8 mouse cellular contexts compared by ENCODE assay signal in genomic region chr2:99236968-99237367, GRCm38 (mm10).
DNase-seq lines count a peak whose midpoint lies in the region; ATAC-seq and TF ChIP-seq lines count a peak whose summit lies in the region.

No protein-coding gene starts in this region.

- H3K9ac ChIP-seq in kidney, embryonic 16.5 days (replicated peaks; ENCODE audit: low read length), result no peak overlapping the region
- no peak overlapping the region for H3K9ac ChIP-seq in ES-E14 (ENCODE audit: insufficient read depth, low read depth, low read length, poor library complexity, severe bottlenecking)
- H3K9ac ChIP-seq in embryonic facial prominence, embryonic 11.5 days (replicated peaks; ENCODE audit: low read length), result no peak overlapping the region

- no peak for TF ChIP-seq POLR2A in kidney, adult 2 months (IDR thresholded peaks at IDR 0.05; ENCODE audit: low read depth, low read length)

- H3K27ac ChIP-seq in kidney, adult 2 months (ENCODE audit: insufficient read depth, low read depth, low read length), result no peak overlapping the region
- no peak overlapping the region for H3K27ac ChIP-seq in kidney, embryonic 16.5 days (ENCODE audit: low read length)
- H3K27ac ChIP-seq in ES-E14 (ENCODE audit: insufficient read depth, low read depth, low read length, poor library complexity, severe bottlenecking), result no peak overlapping the region
- H3K27ac ChIP-seq in embryonic facial prominence, embryonic 11.5 days (replicated peaks; ENCODE audit: low read depth, low read length), result no peak overlapping the region

- in situ Hi-C loops in ES-E14 (cut with MboI; ENCODE audit: low sequenced_read_pairs in 2 of 2, unreplicated experiment in 2 of 2), result no loop called here

- TF ChIP-seq CTCF in kidney, adult 2 months (conservative IDR thresholded peaks at IDR 0.05; ENCODE audit: insufficient read depth, insufficient read length, low read depth, low read length), result peak; percentile 46

- WGBS in kidney, adult 2 months, result 3% methylated on average over 7 of the region's 7 CpGs
- WGBS in kidney, embryonic 16.5 days, result 2% methylated on average over 7 of the region's 7 CpGs
- WGBS in embryonic facial prominence, embryonic 11.5 days, result 6% methylated on average over 7 of the region's 7 CpGs

- DNase-seq in kidney, adult 2 months, result peak; percentile 14
- DNase-seq in ES-E14 (ENCODE audit: low read depth, low spot score), result peak; percentile 27
- peak; percentile 70 for DNase-seq in adrenal gland, postnatal 10 days
- DNase-seq in embryonic facial prominence, embryonic 11.5 days (ENCODE audit: low spot score), result peak; percentile 73
- DNase-seq in layer of hippocampus, adult 9-11 months, result peak; percentile 12
- peak; percentile 37 for DNase-seq in right cerebral cortex, adult 18-20 months

- no peak for ATAC-seq in kidney, embryonic 16.5 days (ENCODE audit: low FRiP score, low TSS enrichment)
- ATAC-seq in embryonic facial prominence, embryonic 11.5 days (replicated peaks; ENCODE audit: insufficient number of reproducible peaks, low FRiP score, low TSS enrichment, low read depth), result no peak
- ATAC-seq in monocyte, adult 5-6 weeks (replicated peaks; ENCODE audit: insufficient number of reproducible peaks, low FRiP score, low TSS enrichment, poor library complexity, severe bottlenecking), result no peak

- H3K27me3 ChIP-seq in kidney, adult 2 months (replicated peaks; ENCODE audit: control insufficient read depth, insufficient read depth, low read length), result no peaks in the 10 kb centered on the region
- H3K27me3 ChIP-seq in kidney, embryonic 16.5 days (ENCODE audit: insufficient read depth, low read length), result no peaks in the 10 kb centered on the region
- no peaks in the 10 kb centered on the region for H3K27me3 ChIP-seq in embryonic facial prominence, embryonic 11.5 days (ENCODE audit: control insufficient read depth, insufficient read depth, low read length)

- H3K4me3 ChIP-seq in kidney, adult 2 months (ENCODE audit: insufficient read depth, low read depth, low read length), result no peak overlapping the region
- no peak overlapping the region for H3K4me3 ChIP-seq in kidney, embryonic 16.5 days (ENCODE audit: low read length)
- no peak overlapping the region for H3K4me3 ChIP-seq in ES-E14 (ENCODE audit: insufficient read depth in 1 of 2, low read depth in 1 of 2, low read length in 2 of 2, poor library complexity in 1 of 2, severe bottlenecking in 1 of 2)
- H3K4me3 ChIP-seq in embryonic facial prominence, embryonic 11.5 days (ENCODE audit: low read depth, low read length), result no peak overlapping the region

- H3K4me1 ChIP-seq in kidney, adult 2 months (ENCODE audit: control insufficient read depth, insufficient read depth, low read length), result no peaks in the 10 kb centered on the region
- no peaks in the 10 kb centered on the region for H3K4me1 ChIP-seq in kidney, embryonic 16.5 days (ENCODE audit: insufficient read depth, low read length)
- no peaks in the 10 kb centered on the region for H3K4me1 ChIP-seq in ES-E14 (ENCODE audit: control insufficient read depth in 2 of 2, insufficient read depth in 2 of 2, low read length in 2 of 2, poor library complexity in 1 of 2)
- no peaks in the 10 kb centered on the region for H3K4me1 ChIP-seq in embryonic facial prominence, embryonic 11.5 days (ENCODE audit: control insufficient read depth, insufficient read depth, low read length)

- H3K4me2 ChIP-seq in kidney, embryonic 16.5 days (replicated peaks; ENCODE audit: low read depth, low read length), result no peak overlapping the region
- H3K4me2 ChIP-seq in embryonic facial prominence, embryonic 11.5 days (ENCODE audit: low read depth, low read length), result no peak overlapping the region

- H3K9me3 ChIP-seq in kidney, embryonic 16.5 days (ENCODE audit: low read length), result no peaks in the 10 kb centered on the region
- H3K9me3 ChIP-seq in ES-E14 (ENCODE audit: control insufficient read depth, insufficient read depth, low read depth, low read length), result no peaks in the 10 kb centered on the region
- no peaks in the 10 kb centered on the region for H3K9me3 ChIP-seq in embryonic facial prominence, embryonic 11.5 days (replicated peaks; ENCODE audit: control insufficient read depth, low read length)

- no peaks in the 10 kb centered on the region for H3K36me3 ChIP-seq in kidney, adult 2 months (ENCODE audit: control insufficient read depth, insufficient read depth, low read length)
- no peaks in the 10 kb centered on the region for H3K36me3 ChIP-seq in kidney, embryonic 16.5 days (ENCODE audit: insufficient read depth, low read length)
- H3K36me3 ChIP-seq in ES-E14 (ENCODE audit: control insufficient read depth, insufficient read depth, low read length, poor library complexity, severe bottlenecking), result no peaks in the 10 kb centered on the region
- no peaks in the 10 kb centered on the region for H3K36me3 ChIP-seq in embryonic facial prominence, embryonic 11.5 days (replicated peaks; ENCODE audit: control insufficient read depth, insufficient read depth, low read depth, low read length)

TF ChIP-seq in ES-E14, 5 proteins besides CTCF, POLR2A, EP300 and RAD21:
- TF ChIP-seq MAFK (IDR thresholded peaks at IDR 0.05; ENCODE audit: insufficient read depth, low read depth, low read length) (no peak), ZNF384 (IDR thresholded peaks at IDR 0.05; ENCODE audit: low read depth, low read length) (peak; percentile 78), ZC3H11A (IDR thresholded peaks at IDR 0.05; ENCODE audit: borderline replicate concordance, low read depth, low read length) (peak; percentile 30; the same call in 1 of the 2 replicates)

Comparison
In these comparisons a context has a peak if more than half of its experiments do, and no peak if none do; other contexts are left out.
1. DNase-seq: peak in every context shown above with its lines; median percentile 73 in embryonic facial prominence, embryonic 11.5 days; 70 in adrenal gland, postnatal 10 days; 37 in right cerebral cortex, adult 18-20 months; 27 in ES-E14; 14 in kidney, adult 2 months; 12 in layer of hippocampus, adult 9-11 months.